Mouse (Mus musculus): ENCODE measurements around the gene H2-Q4. TPM values are rescaled to one million over a fixed set of nuclear protein-coding genes. Genes with fewer than 3 reads are reported as not detected.
A peak's percentile ranks its signal among the peaks of the same experiment; 100 is the strongest.
"Not testable (repeated sequence)": the region's sequence is repeated elsewhere in the genome, so short reads cannot be mapped to it uniquely, and the experiment has no call there.

Gene H2-Q4
- polyA plus RNA-seq, 1 experiment, result 249 TPM

DNA sequence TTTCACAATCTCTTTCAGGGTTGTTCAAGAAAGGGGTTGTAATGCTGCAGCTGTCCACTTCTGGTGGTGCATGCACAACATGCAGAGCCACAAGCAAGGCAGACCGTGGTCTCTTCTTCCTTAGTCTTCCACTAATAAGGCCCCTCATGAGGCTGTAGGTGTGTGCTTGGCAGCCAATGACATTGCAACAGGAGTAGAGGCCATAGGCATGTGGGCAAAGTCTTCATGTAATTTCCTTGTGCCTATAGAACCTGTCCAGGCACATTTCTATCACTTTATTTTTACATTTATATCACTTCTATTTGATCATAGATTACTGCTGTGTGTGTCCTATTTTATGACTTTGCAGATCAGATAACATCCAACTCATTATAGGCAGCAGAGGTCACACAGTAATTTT lies 33.6 kb downstream of the H2-Q4 start:
- not testable (repeated sequence) for H3K27ac ChIP-seq (ENCODE audit: insufficient read depth, low read length); H3K4me1 ChIP-seq (ENCODE audit: control insufficient read depth, insufficient read depth, insufficient read length); H3K27me3 ChIP-seq (ENCODE audit: control insufficient read depth, insufficient read depth, low read length); DNase-seq (ENCODE audit: low read depth in 1 of 2, low spot score in 2 of 2); H3K4me3 ChIP-seq (ENCODE audit: extremely low read depth, insufficient read depth, insufficient read length); H3K36me3 ChIP-seq (ENCODE audit: control insufficient read depth, insufficient read depth, low read length)
- WGBS, result no CpG with 5 or more reads among the region's 1 CpGs

DNA sequence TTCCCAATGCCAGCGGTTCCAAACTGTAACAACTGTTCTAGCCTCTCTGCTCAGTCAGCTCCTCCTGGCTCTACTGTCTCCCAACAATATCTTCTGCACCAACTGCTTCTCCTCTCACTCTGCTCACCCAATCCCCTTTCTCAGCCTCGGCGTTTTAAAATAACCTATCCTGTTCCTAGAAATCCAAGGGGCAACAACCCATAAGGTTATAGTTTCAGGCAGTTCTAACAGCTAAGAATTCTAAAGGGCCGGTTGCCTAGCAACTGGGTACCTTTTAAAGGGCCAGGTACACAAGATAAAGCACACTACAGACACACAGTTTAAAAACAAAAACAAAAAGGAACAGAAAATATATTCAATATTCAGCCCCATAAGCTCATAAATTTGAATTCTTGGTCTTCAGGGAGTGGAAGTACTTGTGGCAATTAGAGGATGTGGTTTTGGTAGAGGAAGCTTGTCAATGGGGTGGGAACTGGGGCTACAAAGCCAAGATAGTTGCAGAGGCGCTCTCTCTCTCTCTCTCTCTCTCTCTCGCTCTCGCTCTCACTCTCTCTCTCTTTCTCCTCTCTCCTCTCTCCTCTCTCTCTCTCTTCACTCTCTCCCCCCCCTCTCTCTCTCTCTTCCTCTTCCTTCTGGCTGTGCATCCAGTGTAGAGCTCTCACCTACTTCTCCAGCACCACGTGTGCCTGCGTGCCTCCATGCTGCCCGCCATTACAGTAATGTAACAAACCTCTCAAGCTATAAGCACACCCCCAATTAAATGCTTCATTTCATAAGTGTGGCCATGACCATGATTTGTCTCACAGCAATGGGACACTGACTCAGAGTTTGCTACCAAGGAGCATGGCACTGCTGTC lies 36.1 kb downstream of the H2-Q4 start:
- 0% methylated on average over 2 of the region's 10 CpGs for WGBS
- DNase-seq (ENCODE audit: low read depth in 1 of 2, low spot score in 2 of 2); H3K27ac ChIP-seq (ENCODE audit: insufficient read depth, low read length); H3K36me3 ChIP-seq (ENCODE audit: control insufficient read depth, insufficient read depth, low read length); H3K4me3 ChIP-seq (ENCODE audit: extremely low read depth, insufficient read depth, insufficient read length); H3K27me3 ChIP-seq (ENCODE audit: control insufficient read depth, insufficient read depth, low read length); H3K4me1 ChIP-seq (ENCODE audit: control insufficient read depth, insufficient read depth, insufficient read length): not testable (repeated sequence)

DNA sequence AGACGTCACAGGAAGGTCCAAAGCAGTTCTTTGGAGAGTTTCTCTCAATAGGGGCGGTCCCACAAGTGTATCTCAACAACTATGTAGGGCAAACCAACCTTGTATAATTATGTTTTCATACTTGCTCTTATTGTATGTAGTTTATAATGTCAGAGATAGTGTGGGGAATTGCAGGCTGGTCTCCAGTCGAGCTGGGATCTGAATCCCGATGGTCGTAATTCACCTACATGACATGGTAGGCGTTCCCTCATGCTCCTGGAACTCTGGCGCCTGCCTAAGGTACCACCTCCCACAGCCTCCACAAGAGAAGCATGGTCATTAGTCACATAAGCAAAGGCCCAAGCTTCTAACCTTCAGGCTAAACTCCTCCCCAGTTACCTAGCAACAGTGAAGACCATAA lies 39.4 kb downstream of the H2-Q4 start:
- TF ChIP-seq POLR2A (IDR thresholded peaks at IDR 0.05; ENCODE audit: low read depth, low read length) (no peak), CTCF (IDR thresholded peaks at IDR 0.05; ENCODE audit: extremely low read depth, insufficient read depth, insufficient read length, insufficient replicate concordance) (no peak)
- H3K36me3 ChIP-seq (ENCODE audit: control insufficient read depth, insufficient read depth, low read length), result no peaks in the 10 kb centered on the region
- WGBS, result 76% methylated on average over 7 of the region's 7 CpGs
- no peak overlapping the region for H3K4me3 ChIP-seq (ENCODE audit: extremely low read depth, insufficient read depth, insufficient read length)
- no peak overlapping the region for H3K27ac ChIP-seq (ENCODE audit: insufficient read depth, low read length)
- DNase-seq (ENCODE audit: low read depth in 1 of 2, low spot score in 2 of 2), result no peak
- peaks cover 5% of the 10 kb centered on the region; the same call in 1 of the 2 replicates for H3K4me1 ChIP-seq (ENCODE audit: control insufficient read depth, insufficient read depth, insufficient read length)
- no peaks in the 10 kb centered on the region for H3K27me3 ChIP-seq (ENCODE audit: control insufficient read depth, insufficient read depth, low read length)

DNA sequence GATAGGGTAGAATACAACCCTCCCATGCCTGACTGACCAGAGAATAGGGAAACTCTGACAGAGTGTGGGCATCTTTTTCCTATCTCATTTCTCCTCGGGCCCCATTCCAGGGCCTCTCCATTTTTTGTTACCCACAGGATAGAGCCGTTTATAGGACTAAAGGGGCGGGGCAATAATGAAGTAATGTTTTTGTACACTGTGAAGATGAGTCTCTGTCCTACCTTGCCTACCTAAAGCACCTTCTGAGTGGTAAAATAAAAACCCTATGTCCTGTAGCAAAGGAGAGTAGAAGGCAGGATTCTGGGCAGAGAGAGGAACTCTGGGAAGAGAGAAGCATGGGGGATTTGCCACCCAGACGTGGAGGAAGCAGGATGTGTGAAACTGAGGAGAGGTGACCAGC lies 40.1 kb downstream of the H2-Q4 start:
- H3K27ac ChIP-seq (ENCODE audit: insufficient read depth, low read length); H3K27me3 ChIP-seq (ENCODE audit: control insufficient read depth, insufficient read depth, low read length); H3K4me3 ChIP-seq (ENCODE audit: extremely low read depth, insufficient read depth, insufficient read length); H3K36me3 ChIP-seq (ENCODE audit: control insufficient read depth, insufficient read depth, low read length); H3K4me1 ChIP-seq (ENCODE audit: control insufficient read depth, insufficient read depth, insufficient read length); DNase-seq (ENCODE audit: low read depth in 1 of 2, low spot score in 2 of 2): not testable (repeated sequence)
- 62% methylated on average over 4 of the region's 4 CpGs for WGBS

- not testable (repeated sequence) for H3K4me1 ChIP-seq (ENCODE audit: control insufficient read depth, insufficient read depth, insufficient read length); H3K4me3 ChIP-seq (ENCODE audit: extremely low read depth, insufficient read depth, insufficient read length); H3K36me3 ChIP-seq (ENCODE audit: control insufficient read depth, insufficient read depth, low read length); H3K27ac ChIP-seq (ENCODE audit: insufficient read depth, low read length); H3K27me3 ChIP-seq (ENCODE audit: control insufficient read depth, insufficient read depth, low read length)
- 10% methylated on average over 11 of the region's 11 CpGs for WGBS
- peak in 1 of 2 experiments; percentile 36 for DNase-seq (ENCODE audit: low read depth in 1 of 2, low spot score in 2 of 2)
- TF ChIP-seq CTCF (IDR thresholded peaks at IDR 0.05; ENCODE audit: extremely low read depth, insufficient read depth, insufficient read length, insufficient replicate concordance), result peak; percentile 40; the same call in 1 of the 2 replicates
Measured at GRCm38 (mm10) chr17:35420206-35420810, 40.9 kb downstream of the H2-Q4 start.

GRCm38 (mm10) chr17:35421331-35421730 lies 41.9 kb downstream of the H2-Q4 start:
- not testable (repeated sequence) for H3K27me3 ChIP-seq (ENCODE audit: control insufficient read depth, insufficient read depth, low read length); H3K4me1 ChIP-seq (ENCODE audit: control insufficient read depth, insufficient read depth, insufficient read length); H3K4me3 ChIP-seq (ENCODE audit: extremely low read depth, insufficient read depth, insufficient read length); DNase-seq (ENCODE audit: low read depth in 1 of 2, low spot score in 2 of 2); H3K27ac ChIP-seq (ENCODE audit: insufficient read depth, low read length); H3K36me3 ChIP-seq (ENCODE audit: control insufficient read depth, insufficient read depth, low read length)
- 96% methylated on average over 4 of the region's 4 CpGs for whole genome bisulfite sequencing

DNA sequence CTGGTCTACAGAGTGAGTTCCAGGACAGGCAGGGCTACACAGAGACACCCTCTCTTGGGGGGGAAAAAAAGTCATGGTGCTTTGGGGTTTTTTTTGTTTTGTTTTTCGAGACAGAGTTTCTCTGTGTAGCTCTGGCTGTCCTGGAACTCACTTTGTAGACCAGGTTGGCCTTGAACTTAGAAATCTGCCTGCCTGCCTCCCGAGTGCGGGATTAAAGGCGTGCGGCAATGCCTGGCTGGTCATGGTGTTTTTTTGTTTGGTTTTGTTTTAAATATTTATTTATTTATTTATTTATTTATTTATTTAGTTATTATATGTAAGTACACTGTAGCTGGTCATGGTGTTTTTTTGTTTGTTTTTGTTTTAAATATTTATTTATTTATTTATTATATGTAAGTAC lies 42.9 kb downstream of the H2-Q4 start:
- DNase-seq (ENCODE audit: low read depth in 1 of 2, low spot score in 2 of 2); H3K27me3 ChIP-seq (ENCODE audit: control insufficient read depth, insufficient read depth, low read length); H3K27ac ChIP-seq (ENCODE audit: insufficient read depth, low read length); H3K4me3 ChIP-seq (ENCODE audit: extremely low read depth, insufficient read depth, insufficient read length); H3K4me1 ChIP-seq (ENCODE audit: control insufficient read depth, insufficient read depth, insufficient read length); H3K36me3 ChIP-seq (ENCODE audit: control insufficient read depth, insufficient read depth, low read length): not testable (repeated sequence)
- WGBS, result 89% methylated on average over 5 of the region's 5 CpGs

- WGBS, result 36% methylated on average over 3 of the region's 3 CpGs
- not testable (repeated sequence) for H3K4me3 ChIP-seq (ENCODE audit: extremely low read depth, insufficient read depth, insufficient read length); H3K27ac ChIP-seq (ENCODE audit: insufficient read depth, low read length); H3K27me3 ChIP-seq (ENCODE audit: control insufficient read depth, insufficient read depth, low read length); H3K4me1 ChIP-seq (ENCODE audit: control insufficient read depth, insufficient read depth, insufficient read length); H3K36me3 ChIP-seq (ENCODE audit: control insufficient read depth, insufficient read depth, low read length)
- DNase-seq (ENCODE audit: low read depth in 1 of 2, low spot score in 2 of 2), result peak in 1 of 2 experiments; percentile 2
Measured at GRCm38 (mm10) chr17:35423131-35423810, 43.9 kb downstream of the H2-Q4 start.

- not testable (repeated sequence) for DNase-seq (ENCODE audit: low read depth in 1 of 2, low spot score in 2 of 2); H3K27me3 ChIP-seq (ENCODE audit: control insufficient read depth, insufficient read depth, low read length); H3K36me3 ChIP-seq (ENCODE audit: control insufficient read depth, insufficient read depth, low read length); H3K27ac ChIP-seq (ENCODE audit: insufficient read depth, low read length); H3K4me1 ChIP-seq (ENCODE audit: control insufficient read depth, insufficient read depth, insufficient read length)
- 78% methylated on average over 3 of the region's 3 CpGs for WGBS
- peak overlapping the region; percentile 36; the same call in 1 of the 2 replicates for H3K4me3 ChIP-seq (ENCODE audit: extremely low read depth, insufficient read depth, insufficient read length)
Measured at GRCm38 (mm10) chr17:35424106-35424505, 44.7 kb downstream of the H2-Q4 start.
